Mouse (Mus musculus) lung, embryonic 16.5 days (tissue): ENCODE data around the gene Synrg. TPM values are rescaled to one million over a fixed set of nuclear protein-coding genes. Genes with fewer than 3 reads are reported as not detected.

Source experiments
- ATAC-seq: fragments of 200-750 bp; cut with Nextera tagmentation; 2 replicates; pipeline ENCODE4 v1.8.0; 2017; ENCODE audit warnings: low read depth, mild to moderate bottlenecking, moderate library complexity
- H3K27ac ChIP-seq: fragments of 300-500 bp; sonication (generic); 2 replicates; pipeline ENCODE4 v1.5.1; 2014; ENCODE audit warnings: mild to moderate bottlenecking, control low read depth, low read length
- H3K27me3 ChIP-seq: fragments of 300-500 bp; sonication (generic); 2 replicates; pipeline ENCODE4 v1.6.1; 2014; ENCODE audit warnings: low read depth, low read length, mixed read lengths; ENCODE audit not compliant: control insufficient read depth, insufficient read depth
- H3K36me3 ChIP-seq: fragments of 300-500 bp; sonication (generic); 2 replicates; pipeline ENCODE4 v1.6.1; 2014; ENCODE audit warnings: low read length; ENCODE audit not compliant: control insufficient read depth, insufficient read depth
- H3K4me1 ChIP-seq: fragments of 300-500 bp; sonication (generic); replicated peaks from 2 replicates; pipeline ENCODE4 v1.6.1; 2014; ENCODE audit warnings: low read length, mixed read lengths; ENCODE audit not compliant: control insufficient read depth, insufficient read depth
- H3K4me2 ChIP-seq: fragments of 300-500 bp; sonication (generic); 2 replicates; pipeline ENCODE4 v1.6.1; 2014; ENCODE audit warnings: low read depth, low read length, control low read depth
- H3K4me3 ChIP-seq: fragments of 300-500 bp; sonication (generic); 2 replicates; pipeline ENCODE4 v1.5.1; 2014; ENCODE audit warnings: mild to moderate bottlenecking, low read length, control low read depth
- H3K9ac ChIP-seq: fragments of 300-500 bp; sonication (generic); 2 replicates; pipeline ENCODE4 v1.6.1; 2014; ENCODE audit warnings: low read length, control low read depth
- H3K9me3 ChIP-seq: fragments of 300-500 bp; sonication (generic); 2 replicates; pipeline ENCODE4 v1.6.1; 2016; ENCODE audit warnings: low read length; ENCODE audit not compliant: control insufficient read depth
- WGBS: fragments of 180-500 bp; shearing (Covaris S2); extraction: QIAGEN DNeasy Blood & Tissue Kit; methylation state at CpG from one replicate; pipeline ENCODE4 v1.1.7; 2014; 5-methylcytosine and 5-hydroxymethylcytosine counted together
- polyA plus RNA-seq: library from polyadenylated mRNA; unstranded; fragments of >200 nt; fragmentation: Nextera tagmentation; extraction: Ambion mirVana; gene quantifications from 2 replicates; pipeline ENCODE4 v1.2.1, GENCODE M21; 2015

The Synrg gene
- polyA plus RNA-seq, 1 experiment from 2014 or later, result 11.1 TPM

DNA sequence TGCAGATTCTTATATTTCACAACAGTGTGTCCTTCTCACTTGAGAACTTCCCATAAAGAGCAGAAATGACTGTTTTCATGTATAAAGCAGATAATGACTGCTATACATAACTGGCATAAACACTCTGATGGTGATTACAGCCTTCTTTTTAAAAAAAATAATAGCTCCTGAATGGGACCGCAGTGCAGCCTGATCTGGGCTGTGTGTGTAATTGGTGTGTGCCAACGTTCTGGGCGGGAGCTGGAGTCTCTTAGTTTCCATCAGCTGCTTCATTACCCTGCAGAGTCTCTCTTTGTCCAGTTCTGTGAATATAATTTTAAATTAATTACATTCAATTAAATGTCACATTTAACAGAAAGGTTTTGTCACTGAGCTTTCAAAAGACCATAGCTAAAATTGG is 34.8 kb downstream of the Synrg start:
- no peak for ATAC-seq
- Histone ChIP-seq H3K9ac (no peak overlapping the region), H3K4me1 (no peaks in the 10 kb centered on the region), H3K27ac (no peak overlapping the region), H3K9me3 (no peaks in the 10 kb centered on the region), H3K27me3 (no peaks in the 10 kb centered on the region), H3K4me3 (no peak overlapping the region), H3K4me2 (no peak overlapping the region), H3K36me3 (peaks cover 12% of the 10 kb centered on the region)
- WGBS, result 93% methylated on average over 3 of the region's 3 CpGs

DNA sequence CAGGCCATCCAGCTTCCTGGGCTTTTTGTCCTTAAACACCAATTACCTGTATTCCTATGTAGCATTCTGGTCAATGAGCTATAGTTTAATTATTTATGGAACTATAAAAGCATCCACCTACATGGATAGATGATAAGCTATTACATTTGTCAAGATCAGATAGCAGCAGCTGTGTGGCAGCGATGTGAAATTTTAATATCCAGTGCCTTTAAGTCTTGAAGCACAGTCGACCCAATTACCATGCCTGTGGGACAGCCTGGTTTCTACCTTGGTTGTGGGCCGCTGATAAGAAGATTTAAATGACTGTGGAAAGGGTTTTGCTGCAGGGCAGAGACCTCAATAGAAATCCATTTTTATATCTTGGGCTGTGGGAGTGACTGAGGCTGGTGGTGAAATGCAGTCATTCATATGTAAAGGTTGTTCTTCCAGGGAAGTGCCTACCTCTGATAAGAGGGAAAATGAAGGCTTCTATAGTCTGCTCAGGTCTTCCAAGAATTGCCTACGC is 35.2 kb downstream of the Synrg start:
- H3K27ac ChIP-seq, result no peak overlapping the region
- no peak for ATAC-seq
- no peaks in the 10 kb centered on the region for H3K4me1 ChIP-seq
- no peaks in the 10 kb centered on the region for H3K9me3 ChIP-seq
- H3K36me3 ChIP-seq, result peaks cover 12% of the 10 kb centered on the region
- H3K4me3 ChIP-seq, result no peak overlapping the region
- 88% methylated on average over 4 of the region's 4 CpGs for WGBS
- no peak overlapping the region for H3K4me2 ChIP-seq
- H3K9ac ChIP-seq, result no peak overlapping the region
- H3K27me3 ChIP-seq, result no peaks in the 10 kb centered on the region

DNA sequence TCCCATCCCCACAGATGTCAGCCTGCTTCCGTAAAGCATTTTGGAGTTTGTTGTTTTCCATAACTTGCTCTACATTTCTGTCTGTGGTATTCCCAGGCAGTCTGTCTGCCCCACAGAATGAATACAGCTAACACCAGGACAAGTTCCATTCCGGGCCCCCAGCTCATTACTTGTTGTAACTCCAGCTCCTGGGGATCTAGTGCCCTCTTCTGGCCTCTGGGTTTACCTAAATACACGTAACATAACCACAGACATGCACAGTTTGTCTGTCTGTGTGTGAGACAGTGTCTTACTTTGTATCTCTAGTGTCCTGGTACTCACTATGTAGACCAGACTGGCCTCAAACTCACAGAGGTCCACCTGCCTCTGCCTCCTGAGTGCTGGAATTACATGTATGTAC is 37.0 kb downstream of the Synrg start:
- Histone ChIP-seq H3K4me3 (no peak overlapping the region), H3K9me3 (no peaks in the 10 kb centered on the region), H3K9ac (no peak overlapping the region), H3K4me2 (no peak overlapping the region), H3K27me3 (no peaks in the 10 kb centered on the region), H3K36me3 (peaks cover 7% of the 10 kb centered on the region), H3K27ac (no peak overlapping the region), H3K4me1 (no peaks in the 10 kb centered on the region)
- 86% methylated on average over 3 of the region's 3 CpGs for WGBS
- no peak for ATAC-seq

DNA sequence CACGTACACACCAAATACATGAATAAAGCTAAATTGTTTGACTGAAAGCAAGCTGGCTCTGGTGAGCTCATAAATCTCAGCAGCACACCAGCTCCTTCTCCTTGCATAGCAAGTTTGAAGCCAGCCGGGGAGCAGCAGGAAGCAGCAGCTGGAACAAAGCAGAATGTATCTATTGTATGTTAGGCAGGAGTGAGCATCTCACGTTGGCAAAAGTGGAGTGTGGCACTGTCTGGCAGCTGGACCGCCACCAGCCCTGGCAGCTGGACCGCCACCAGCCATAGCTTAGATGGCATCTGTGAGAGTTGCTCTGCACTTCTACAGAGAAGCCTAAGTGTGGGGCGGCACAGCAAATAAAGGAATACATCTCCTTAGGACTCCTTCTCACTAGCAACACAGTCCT is 39.8 kb downstream of the Synrg start:
- Histone ChIP-seq H3K9ac (no peak overlapping the region), H3K27ac (no peak overlapping the region), H3K36me3 (peaks cover 4% of the 10 kb centered on the region; the same call in 1 of the 2 replicates), H3K4me1 (no peaks in the 10 kb centered on the region), H3K9me3 (no peaks in the 10 kb centered on the region), H3K4me2 (no peak overlapping the region), H3K4me3 (no peak overlapping the region), H3K27me3 (no peaks in the 10 kb centered on the region)
- WGBS, result 82% methylated on average over 6 of the region's 6 CpGs
- no peak for ATAC-seq

DNA sequence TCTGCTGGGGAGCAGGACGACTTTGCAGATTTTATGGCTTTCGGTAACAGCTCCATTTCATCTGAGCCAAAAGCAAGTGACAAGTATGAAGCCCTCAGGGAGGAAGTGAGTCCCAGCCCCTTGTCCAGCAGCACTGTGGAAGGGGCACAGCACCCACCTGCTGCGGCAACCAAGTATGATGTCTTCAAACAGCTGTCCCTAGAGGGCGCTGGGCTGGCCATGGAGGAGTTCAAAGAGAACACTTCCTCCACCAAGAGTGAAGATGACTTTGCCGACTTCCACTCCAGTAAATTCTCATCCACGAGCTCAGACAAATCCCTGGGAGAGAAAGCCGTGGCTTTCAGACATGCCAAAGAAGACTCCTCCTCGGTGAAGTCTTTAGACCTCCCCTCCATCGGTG is 44.8 kb downstream of the Synrg start:
- WGBS, result 80% methylated on average over 9 of the region's 9 CpGs
- H3K4me2 ChIP-seq, result no peak overlapping the region

DNA sequence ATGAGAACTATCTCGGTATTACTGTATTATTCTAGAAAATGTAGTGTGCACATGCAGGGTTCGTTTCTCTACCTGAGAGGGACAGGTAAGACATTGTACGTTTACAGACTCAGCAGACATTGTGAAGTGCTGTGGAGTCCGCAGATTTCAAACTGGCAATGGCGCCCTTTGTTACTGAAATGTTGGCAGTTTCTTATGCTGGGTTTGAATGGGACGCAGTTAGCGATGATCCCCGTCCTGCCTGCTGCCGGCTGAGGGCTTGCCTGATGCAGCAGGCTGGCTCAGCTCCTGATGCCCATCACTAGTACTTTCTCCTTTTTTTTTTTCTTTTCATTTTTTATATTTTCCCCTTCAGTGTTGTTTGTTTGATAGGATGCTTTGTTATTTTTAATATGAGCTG is 46.2 kb downstream of the Synrg start:
- no peak for ATAC-seq
- no peaks in the 10 kb centered on the region; the same call in 1 of the 2 replicates for H3K36me3 ChIP-seq

More for the DNA sequence above, 44.8 kb downstream of the Synrg start:
- Histone ChIP-seq H3K9ac (no peak overlapping the region), H3K9me3 (no peaks in the 10 kb centered on the region), H3K4me1 (no peaks in the 10 kb centered on the region), H3K27me3 (no peaks in the 10 kb centered on the region), H3K27ac (no peak overlapping the region), H3K4me3 (no peak overlapping the region), H3K36me3 (no peaks in the 10 kb centered on the region; the same call in 1 of the 2 replicates)
- ATAC-seq, result no peak

DNA sequence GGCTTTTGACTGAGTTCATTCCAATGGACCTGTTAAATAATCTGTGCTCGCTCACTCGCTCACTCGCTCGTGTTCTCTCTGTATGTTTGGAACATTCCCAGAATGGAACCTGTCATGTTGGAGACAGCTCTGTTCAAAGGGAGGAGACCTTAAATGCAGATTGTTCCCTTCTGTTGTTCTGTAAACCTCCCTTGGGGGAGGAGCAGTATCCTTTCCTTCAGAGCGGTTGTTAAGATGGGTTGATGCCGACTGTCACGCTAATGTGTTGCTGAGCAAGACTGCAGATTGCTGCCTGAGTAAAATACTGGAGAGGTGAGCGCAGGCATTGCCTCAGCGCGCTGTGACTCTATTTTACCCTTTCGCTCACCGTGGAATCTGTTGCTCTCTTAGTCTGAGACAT is 46.8 kb downstream of the Synrg start:
- H3K4me3 ChIP-seq, result no peak overlapping the region
- no peak for ATAC-seq
- H3K4me1 ChIP-seq, result no peaks in the 10 kb centered on the region
- no peak overlapping the region for H3K9ac ChIP-seq
- 50% methylated on average over 12 of the region's 12 CpGs for WGBS
- H3K9me3 ChIP-seq, result no peaks in the 10 kb centered on the region
- H3K36me3 ChIP-seq, result no peaks in the 10 kb centered on the region; the same call in 1 of the 2 replicates
- H3K27me3 ChIP-seq, result no peaks in the 10 kb centered on the region
- H3K27ac ChIP-seq, result no peak overlapping the region
- no peak overlapping the region for H3K4me2 ChIP-seq

More for the DNA sequence above, 46.2 kb downstream of the Synrg start:
- 83% methylated on average over 9 of the region's 9 CpGs for WGBS
- Histone ChIP-seq H3K9ac (no peak overlapping the region), H3K4me2 (no peak overlapping the region), H3K4me3 (no peak overlapping the region), H3K4me1 (no peaks in the 10 kb centered on the region), H3K27ac (no peak overlapping the region), H3K27me3 (no peaks in the 10 kb centered on the region), H3K9me3 (no peaks in the 10 kb centered on the region)

DNA sequence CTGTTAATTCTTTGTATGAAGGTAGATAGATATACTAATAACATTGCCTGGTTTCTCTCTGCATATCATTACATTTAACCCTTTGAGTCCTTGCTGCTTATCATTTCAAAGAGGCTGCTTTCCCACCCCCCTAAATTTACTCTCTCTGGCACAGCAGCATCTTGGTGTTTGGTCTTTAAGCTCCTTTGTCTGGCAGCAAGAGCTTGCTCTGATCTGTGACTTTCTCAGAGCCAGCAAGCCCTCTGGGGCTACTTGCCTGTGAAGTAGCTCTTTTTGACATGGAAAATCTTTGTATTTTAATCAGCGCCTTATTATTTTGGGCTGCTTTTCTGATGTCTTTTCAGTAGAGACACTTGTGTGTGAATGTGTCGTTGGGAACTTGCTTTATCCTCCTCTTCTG is 47.3 kb downstream of the Synrg start:
- Histone ChIP-seq H3K4me3 (no peak overlapping the region), H3K27ac (no peak overlapping the region), H3K27me3 (no peaks in the 10 kb centered on the region), H3K4me1 (no peaks in the 10 kb centered on the region), H3K9ac (no peak overlapping the region), H3K36me3 (no peaks in the 10 kb centered on the region; the same call in 1 of the 2 replicates), H3K9me3 (no peaks in the 10 kb centered on the region), H3K4me2 (no peak overlapping the region)
- WGBS, result 60% methylated on average over 2 of the region's 2 CpGs
- no peak for ATAC-seq

DNA sequence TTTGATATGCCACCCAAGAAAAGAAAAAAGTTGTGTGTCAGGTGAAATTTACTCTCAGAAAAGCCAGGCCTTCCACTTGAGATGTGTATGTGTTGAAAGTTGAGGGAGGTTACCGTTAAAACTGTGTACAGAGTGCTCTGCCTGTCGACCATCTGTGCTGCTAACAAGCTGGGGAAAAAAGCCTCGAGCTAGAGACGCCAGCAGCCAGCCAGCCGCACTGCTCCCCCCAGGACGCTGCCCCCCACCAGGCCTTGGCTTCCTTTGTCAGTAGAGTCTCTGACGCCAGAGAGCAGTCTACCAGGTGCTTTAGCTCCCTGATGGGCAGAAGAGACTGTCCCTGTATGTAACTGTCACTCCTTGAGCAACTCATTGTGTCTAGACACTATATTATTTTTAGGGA is 48.9 kb downstream of the Synrg start:
- no peak overlapping the region for H3K4me3 ChIP-seq
- H3K4me1 ChIP-seq, result no peaks in the 10 kb centered on the region
- 26% methylated on average over 7 of the region's 7 CpGs for WGBS
- no peaks in the 10 kb centered on the region for H3K27me3 ChIP-seq
- no peak overlapping the region for H3K9ac ChIP-seq
- no peak overlapping the region for H3K4me2 ChIP-seq
- no peaks in the 10 kb centered on the region; the same call in 1 of the 2 replicates for H3K36me3 ChIP-seq
- H3K27ac ChIP-seq, result no peak overlapping the region
- no peak for ATAC-seq
- H3K9me3 ChIP-seq, result no peaks in the 10 kb centered on the region
